Mouse (Mus musculus) heart, adult 2 months (tissue): ENCODE measurements around the gene Lgi4.
A peak's percentile ranks its signal among the peaks of the same experiment; 100 is the strongest.

Experiments
- CTCF ChIP-seq: fragments of 200-600 bp; IDR thresholded peaks from 2 replicates; pipeline ENCODE4 v1.8.1; 2022; ENCODE audit warnings: antibody characterized with exemption, mild to moderate bottlenecking, moderate library complexity
- EP300 ChIP-seq: fragments of 200-500 bp; IDR thresholded peaks from 2 replicates; pipeline ENCODE4 v1.6.1; 2011; ENCODE audit warnings: low read depth, low read length, control low read depth; ENCODE audit not compliant: insufficient read depth
- POLR2A ChIP-seq: fragments of 200-500 bp; IDR thresholded peaks from 2 replicates; pipeline ENCODE4 v1.6.1; 2011; ENCODE audit warnings: mild to moderate bottlenecking, low read depth, low read length, control low read depth; ENCODE audit not compliant: insufficient read depth

DNA sequence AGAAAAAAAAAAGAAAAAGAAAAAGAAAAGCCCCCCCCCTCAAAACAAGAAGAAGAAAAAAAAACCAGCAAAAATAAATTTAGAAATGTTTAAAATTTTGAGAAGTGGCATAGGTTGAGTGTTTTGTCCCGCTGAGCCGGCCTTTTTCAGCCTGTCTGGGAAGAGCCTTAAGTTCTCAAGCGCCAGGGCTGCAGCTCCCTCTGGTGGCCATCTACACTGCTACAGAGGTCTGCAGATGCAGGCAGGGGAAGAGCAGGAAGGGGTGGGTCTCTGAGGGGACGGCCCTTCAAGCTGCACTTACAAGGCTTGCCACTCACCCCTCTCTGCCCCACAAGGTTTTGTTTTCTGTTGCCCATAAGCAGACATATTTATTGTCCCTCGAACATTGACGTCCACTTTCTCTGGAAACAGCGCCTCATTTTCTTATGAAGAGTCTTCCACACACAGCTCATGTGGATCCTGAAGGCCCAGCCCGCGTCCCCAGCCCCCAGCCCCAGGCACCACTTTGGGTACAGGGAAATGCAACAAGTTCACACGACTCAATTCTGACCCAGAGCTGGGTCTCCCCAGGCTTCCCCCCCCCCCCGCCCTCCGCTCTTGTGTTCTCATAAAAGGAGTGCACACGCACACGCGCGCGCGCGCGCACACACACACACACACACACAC, 38.6 kb downstream of the Lgi4 start:
- TF ChIP-seq CTCF: peak; percentile 93
- TF ChIP-seq POLR2A: peak; percentile 40; the same call in 1 of the 2 replicates
- 0 out of 2 replicates have a peak, but pooled peaks have one; percentile 43 for TF ChIP-seq EP300
